Mouse (Mus musculus) thymus, adult 18-20 months (tissue): ENCODE results near the gene 2310002L09Rik.
"Not testable (repeated sequence)": the region's sequence is repeated elsewhere in the genome, so short reads cannot be mapped to it uniquely, and the experiment has no call there.

Source experiments
- DNase-seq, 2 experiments: peaks; one replicate each; pipeline ENCODE4 v3.0.0; 2022; ENCODE audit warnings: mixed read lengths in 2 of 2

The 2310002L09Rik gene

DNA sequence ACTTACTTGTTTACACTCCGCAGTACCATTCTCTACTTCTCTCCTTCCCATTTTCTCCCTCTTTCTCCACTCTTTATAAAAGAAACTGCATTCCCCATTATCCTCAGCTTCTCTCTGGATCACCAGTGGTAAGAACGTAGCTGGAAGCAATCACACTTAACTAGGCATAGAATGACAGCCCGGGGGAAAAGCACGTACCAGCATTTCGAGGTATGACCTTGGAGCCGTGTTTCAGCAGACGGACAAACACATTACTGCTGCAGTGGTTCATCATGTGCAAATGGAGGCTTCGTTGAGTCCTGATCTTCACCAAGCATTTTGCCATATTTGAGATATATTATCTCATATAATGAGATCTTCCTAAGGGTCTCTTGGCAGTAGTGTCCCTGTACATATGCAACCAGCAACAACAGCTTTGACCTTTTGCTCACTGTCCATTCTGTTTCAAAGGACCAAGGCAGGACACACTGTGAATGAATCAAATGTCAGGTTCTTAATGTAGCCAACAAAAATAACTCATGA lies at the start of gene 2310002L09Rik:
2310002L09Rik (minus strand) TSS at position 472 of the 522 bp plus-strand sequence.
- no peak for DNase-seq

- DNase-seq = no peak
These were observed 29.8 kb upstream of the 2310002L09Rik start for GRCm38 (mm10) chr4:73980454-73980853.

- DNase-seq = not testable (repeated sequence)
These were observed 30.0 kb downstream of the 2310002L09Rik start, which contains the start of gene Gm11756 for GRCm38 (mm10) chr4:73920660-73921059. TSS of gene Gm11756 (minus strand) at chr4:73920760.

GRCm38 (mm10) chr4:73905853-73906252 lies 44.8 kb downstream of the 2310002L09Rik start, which contains the start of gene Gm13871:
TSS of gene Gm13871 (minus strand) at chr4:73905953.
- not testable (repeated sequence) for DNase-seq

DNA sequence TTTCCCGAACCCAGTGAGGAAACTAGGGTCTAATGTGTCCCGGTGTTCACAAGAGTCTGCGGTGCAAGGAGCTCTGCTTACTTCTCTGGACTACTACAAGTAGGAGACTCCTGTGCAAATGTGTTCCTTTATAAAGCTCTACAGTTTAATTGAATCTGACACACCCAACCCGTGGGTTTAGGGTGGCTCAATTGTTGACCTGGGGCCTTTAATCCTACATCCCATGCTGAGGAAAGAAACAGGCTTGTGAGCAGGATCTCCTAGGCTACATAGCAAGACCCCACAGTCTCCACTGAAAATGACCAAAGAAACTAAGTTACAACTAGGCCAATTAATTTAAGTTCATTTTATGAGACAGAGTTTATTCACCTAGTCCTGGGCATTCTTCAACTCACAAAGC lies 59.6 kb downstream of the 2310002L09Rik start, which contains the start of gene Gm11757:
Gm11757 (minus strand) TSS at position 101 of the 400 bp plus-strand sequence.
- not testable (repeated sequence) for DNase-seq
